Mouse (Mus musculus): ENCODE measurements around the gene Zc3h7b.
A peak's percentile ranks its signal among the peaks of the same experiment; 100 is the strongest.

- TF ChIP-seq CTCF (IDR thresholded peaks at IDR 0.05; ENCODE audit: low read depth) = no peak
- TF ChIP-seq EP300 (IDR thresholded peaks at IDR 0.05; ENCODE audit: low read depth) = peak; percentile 96
Measured at GRCm38 (mm10) chr15:81834171-81834841, 89.4 kb downstream of the Zc3h7b start.
